Mouse (Mus musculus) intestine, embryonic 14.5 days (tissue): ENCODE data around the gene Rxra. TPM values are rescaled to one million over a fixed set of nuclear protein-coding genes. Genes with fewer than 3 reads are reported as not detected.

ENCODE experiments used
- ATAC-seq: fragments of 200-750 bp; cut with Nextera tagmentation; replicated peaks from 2 replicates; pipeline ENCODE4 v1.8.0; 2017; ENCODE audit warnings: low read depth, moderate number of reproducible peaks, moderate TSS enrichment, moderate library complexity; ENCODE audit not compliant: low FRiP score, low TSS enrichment
- DNase-seq: peaks from one replicate; pipeline ENCODE4 v3.0.0-alpha.2; 2018; ENCODE audit warnings: low spot score
- H3K27ac ChIP-seq: fragments of 300-500 bp; sonication (generic); 2 replicates; pipeline ENCODE4 v1.5.1; 2014; ENCODE audit warnings: low read depth, mild to moderate bottlenecking, control low read depth
- H3K27me3 ChIP-seq: fragments of 300-500 bp; sonication (generic); replicated peaks from 2 replicates; pipeline ENCODE4 v1.6.1; 2014; ENCODE audit warnings: low read length, control low read depth; ENCODE audit not compliant: control insufficient read depth, insufficient read depth
- H3K36me3 ChIP-seq: fragments of 300-500 bp; sonication (generic); 2 replicates; pipeline ENCODE4 v1.6.1; 2014; ENCODE audit warnings: low read length, control low read depth; ENCODE audit not compliant: control insufficient read depth, insufficient read depth
- H3K4me1 ChIP-seq: fragments of 300-500 bp; sonication (generic); replicated peaks from 2 replicates; pipeline ENCODE4 v1.6.1; 2014; ENCODE audit warnings: low read length, control low read depth, mixed read lengths; ENCODE audit not compliant: control insufficient read depth, insufficient read depth
- H3K4me2 ChIP-seq: fragments of 300-500 bp; sonication (generic); 2 replicates; pipeline ENCODE4 v1.6.1; 2014; ENCODE audit warnings: low read length
- H3K4me3 ChIP-seq: fragments of 300-500 bp; sonication (generic); 2 replicates; pipeline ENCODE4 v1.5.1; 2014; ENCODE audit warnings: low read depth, low read length, control low read depth, mixed read lengths
- H3K9ac ChIP-seq: fragments of 300-500 bp; sonication (generic); 2 replicates; pipeline ENCODE4 v1.6.1; 2014; ENCODE audit warnings: mild to moderate bottlenecking, low read length
- H3K9me3 ChIP-seq: fragments of 300-500 bp; sonication (generic); 2 replicates; pipeline ENCODE4 v1.6.1; 2016; ENCODE audit warnings: low read length, control low read depth; ENCODE audit not compliant: control insufficient read depth
- WGBS: fragments of 180-500 bp; shearing (Covaris S2); extraction: QIAGEN DNeasy Blood & Tissue Kit; methylation state at CpG from one replicate; pipeline ENCODE4 v1.1.7; 2014; 5-methylcytosine and 5-hydroxymethylcytosine counted together
- polyA plus RNA-seq: library from polyadenylated mRNA; unstranded; fragments of >200 nt; fragmentation: Nextera tagmentation; extraction: Ambion mirVana; gene quantifications from 2 replicates; pipeline ENCODE4 v1.2.1, GENCODE M21; 2014

Gene Rxra
- polyA plus RNA-seq, 1 experiment from 2014 or later: 8.3 TPM

- H3K4me1 ChIP-seq: peaks cover 42% of the 10 kb centered on the region
- DNase-seq (no peak), ATAC-seq (no peak)
- 86% methylated on average over 10 of the region's 10 CpGs for WGBS
- peak overlapping the region; percentile 99 for H3K27ac ChIP-seq
- H3K9ac ChIP-seq: no peak overlapping the region
- H3K4me2 ChIP-seq: no peak overlapping the region
- H3K9me3 ChIP-seq: no peaks in the 10 kb centered on the region
- H3K36me3 ChIP-seq: no peaks in the 10 kb centered on the region
- H3K27me3 ChIP-seq: no peaks in the 10 kb centered on the region
- H3K4me3 ChIP-seq: no peak overlapping the region
Measured at GRCm38 (mm10) chr2:27775006-27775405, 98.8 kb downstream of the Rxra start.

DNA sequence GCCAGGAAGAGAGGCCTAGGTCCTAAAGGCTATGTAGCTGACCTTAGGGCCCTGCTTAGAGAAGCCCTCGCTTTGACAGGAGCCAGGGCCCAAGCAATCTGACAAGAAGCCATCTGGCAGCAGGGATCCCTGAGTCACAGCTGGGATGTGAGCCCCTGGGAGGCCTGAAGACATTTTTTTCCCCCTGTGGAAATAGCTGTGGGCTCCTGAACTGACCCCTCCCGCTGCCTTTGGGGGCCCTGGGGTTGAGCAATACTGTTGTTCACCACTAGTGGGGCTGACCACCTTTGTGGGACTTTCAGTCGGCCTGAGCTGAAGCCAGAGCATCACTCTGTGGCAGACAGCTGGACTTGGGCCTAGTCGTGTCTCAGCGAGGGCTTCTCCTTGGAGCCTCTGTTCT, 99.4 kb downstream of the Rxra start:
- no peak overlapping the region for H3K4me3 ChIP-seq
- 27% methylated on average over 5 of the region's 5 CpGs for WGBS
- peak overlapping the region; percentile 99 for H3K27ac ChIP-seq
- H3K27me3 ChIP-seq: no peaks in the 10 kb centered on the region
- ATAC-seq (no peak), DNase-seq (no peak)
- H3K4me2 ChIP-seq: no peak overlapping the region
- H3K9ac ChIP-seq: no peak overlapping the region
- peaks cover 42% of the 10 kb centered on the region for H3K4me1 ChIP-seq
- no peaks in the 10 kb centered on the region for H3K36me3 ChIP-seq
- no peaks in the 10 kb centered on the region for H3K9me3 ChIP-seq

GRCm38 (mm10) chr2:27777756-27778155, 101.5 kb downstream of the Rxra start:
- H3K9ac ChIP-seq: no peak overlapping the region
- no peak for ATAC-seq
- no peak overlapping the region for H3K4me2 ChIP-seq
- H3K4me3 ChIP-seq: no peak overlapping the region
- H3K27ac ChIP-seq: no peak overlapping the region
- H3K4me1 ChIP-seq: peaks cover 34% of the 10 kb centered on the region
- H3K9me3 ChIP-seq: no peaks in the 10 kb centered on the region
- no peak for DNase-seq
- H3K36me3 ChIP-seq: no peaks in the 10 kb centered on the region
- 74% methylated on average over 2 of the region's 2 CpGs for WGBS
- no peaks in the 10 kb centered on the region for H3K27me3 ChIP-seq

DNA sequence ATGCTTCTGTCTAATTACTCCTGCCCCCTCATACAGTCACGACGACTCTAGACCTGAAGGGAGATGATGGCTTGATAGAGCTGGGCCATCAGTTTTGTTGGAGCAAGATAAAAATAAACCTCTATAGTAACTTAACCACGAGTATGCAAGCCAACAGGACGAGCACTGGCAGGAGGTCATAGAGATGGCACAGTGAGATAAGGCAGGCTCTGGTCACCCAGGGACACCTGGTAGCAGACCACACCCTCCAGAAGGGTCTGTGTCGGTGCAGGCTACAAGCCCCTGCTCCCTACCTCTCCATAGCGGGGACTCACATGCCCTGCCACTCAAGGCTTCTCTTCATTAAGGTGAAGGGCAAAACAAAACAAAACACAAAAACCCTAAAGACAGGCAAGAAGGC, 102.0 kb downstream of the Rxra start:
- no peaks in the 10 kb centered on the region for H3K9me3 ChIP-seq
- ATAC-seq (no peak), DNase-seq (no peak)
- H3K9ac ChIP-seq: no peak overlapping the region
- H3K4me3 ChIP-seq: no peak overlapping the region
- no peaks in the 10 kb centered on the region for H3K27me3 ChIP-seq
- no peak overlapping the region for H3K27ac ChIP-seq
- peaks cover 30% of the 10 kb centered on the region for H3K4me1 ChIP-seq
- no peak overlapping the region for H3K4me2 ChIP-seq
- H3K36me3 ChIP-seq: no peaks in the 10 kb centered on the region
- WGBS: 59% methylated on average over 6 of the region's 6 CpGs

GRCm38 (mm10) chr2:27779291-27779866, 103.1 kb downstream of the Rxra start:
- H3K4me1 ChIP-seq: peaks cover 19% of the 10 kb centered on the region
- WGBS: 82% methylated on average over 9 of the region's 9 CpGs
- no peaks in the 10 kb centered on the region for H3K27me3 ChIP-seq
- no peaks in the 10 kb centered on the region for H3K9me3 ChIP-seq
- H3K4me3 ChIP-seq: no peak overlapping the region
- H3K36me3 ChIP-seq: no peaks in the 10 kb centered on the region
- no peak overlapping the region for H3K9ac ChIP-seq
- H3K27ac ChIP-seq: no peak overlapping the region
- no peak overlapping the region for H3K4me2 ChIP-seq
- DNase-seq: no peak
- no peak for ATAC-seq

DNA sequence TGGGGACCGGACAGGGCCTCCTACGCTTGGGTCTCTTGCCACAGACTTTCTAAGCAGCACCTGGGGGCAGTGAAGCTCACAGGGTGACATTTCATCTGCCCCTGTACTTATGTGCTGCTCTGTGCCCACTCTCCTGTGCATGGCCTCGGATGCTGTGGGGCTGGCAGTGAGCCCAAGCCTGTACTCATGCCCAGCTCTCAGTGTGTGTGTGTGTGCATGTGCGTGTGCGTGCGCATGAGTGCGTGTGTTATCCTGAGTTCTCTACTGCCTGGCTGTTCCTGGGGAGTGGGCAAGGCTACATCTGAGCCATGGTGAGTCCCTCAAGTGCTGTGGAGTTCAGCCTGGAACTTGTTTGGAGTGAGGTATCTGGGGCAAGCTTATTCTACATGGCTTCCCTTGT, 103.9 kb downstream of the Rxra start:
- H3K4me2 ChIP-seq: no peak overlapping the region
- H3K36me3 ChIP-seq: no peaks in the 10 kb centered on the region
- no peak overlapping the region for H3K4me3 ChIP-seq
- ATAC-seq (no peak), DNase-seq (no peak)
- H3K27ac ChIP-seq: no peak overlapping the region
- H3K9me3 ChIP-seq: no peaks in the 10 kb centered on the region
- peaks cover 11% of the 10 kb centered on the region; the same call in 1 of the 2 replicates for H3K4me1 ChIP-seq
- no peak overlapping the region for H3K9ac ChIP-seq
- 94% methylated on average over 7 of the region's 7 CpGs for WGBS
- no peaks in the 10 kb centered on the region for H3K27me3 ChIP-seq

DNA sequence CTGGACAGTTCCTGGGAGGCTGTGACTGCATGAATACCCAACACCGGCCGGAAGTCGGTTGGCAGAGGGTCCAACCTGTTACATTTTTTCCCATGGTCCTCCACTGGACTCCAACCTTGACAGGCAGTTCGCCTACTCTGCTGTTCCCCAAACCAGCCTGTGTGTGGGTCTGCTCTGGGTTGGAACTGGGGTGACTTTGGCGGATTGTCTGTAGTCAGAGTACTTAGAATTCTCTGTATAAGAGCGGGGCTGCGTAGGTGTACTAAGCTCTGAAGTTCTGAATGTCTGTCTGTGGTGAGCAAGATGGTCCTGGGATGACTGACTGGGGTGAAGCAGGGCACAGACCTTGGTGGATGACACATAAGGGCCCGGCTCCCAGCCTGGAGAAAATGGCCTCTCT, 109.1 kb downstream of the Rxra start:
- WGBS: 90% methylated on average over 8 of the region's 8 CpGs
- Histone ChIP-seq H3K4me2 (no peak overlapping the region), H3K9me3 (no peaks in the 10 kb centered on the region), H3K27ac (no peak overlapping the region), H3K27me3 (no peaks in the 10 kb centered on the region), H3K4me3 (no peak overlapping the region), H3K9ac (no peak overlapping the region), H3K4me1 (no peaks in the 10 kb centered on the region), H3K36me3 (no peaks in the 10 kb centered on the region)
- DNase-seq (no peak), ATAC-seq (no peak)

GRCm38 (mm10) chr2:27785973-27786417, 109.8 kb downstream of the Rxra start:
- no peak for ATAC-seq
- Histone ChIP-seq H3K4me1 (no peaks in the 10 kb centered on the region), H3K27ac (no peak overlapping the region)

GRCm38 (mm10) chr2:27791571-27791970, 115.3 kb downstream of the Rxra start:
- WGBS: 84% methylated on average over 4 of the region's 4 CpGs
- H3K4me3 ChIP-seq: no peak overlapping the region
- H3K9me3 ChIP-seq: no peaks in the 10 kb centered on the region
- no peaks in the 10 kb centered on the region for H3K4me1 ChIP-seq
- H3K9ac ChIP-seq: no peak overlapping the region
- H3K36me3 ChIP-seq: no peaks in the 10 kb centered on the region
- DNase-seq (no peak), ATAC-seq (no peak)
- H3K27ac ChIP-seq: no peak overlapping the region
- H3K27me3 ChIP-seq: no peaks in the 10 kb centered on the region
- no peak overlapping the region for H3K4me2 ChIP-seq

More at GRCm38 (mm10) chr2:27785973-27786417, 109.8 kb downstream of the Rxra start:
- no peak for DNase-seq
- Histone ChIP-seq H3K36me3 (no peaks in the 10 kb centered on the region), H3K4me2 (no peak overlapping the region), H3K9ac (no peak overlapping the region), H3K9me3 (no peaks in the 10 kb centered on the region), H3K4me3 (no peak overlapping the region), H3K27me3 (no peaks in the 10 kb centered on the region)
- WGBS: 69% methylated on average over 6 of the region's 6 CpGs
